Mouse (Mus musculus): ENCODE measurements at regions not wholly inside any gene's neighbourhood (a gene's known extent, or its start where the extent isn't known, plus 50 kb on each side); places are given as distances from the start of the nearest gene placed in this dataset.

DNA sequence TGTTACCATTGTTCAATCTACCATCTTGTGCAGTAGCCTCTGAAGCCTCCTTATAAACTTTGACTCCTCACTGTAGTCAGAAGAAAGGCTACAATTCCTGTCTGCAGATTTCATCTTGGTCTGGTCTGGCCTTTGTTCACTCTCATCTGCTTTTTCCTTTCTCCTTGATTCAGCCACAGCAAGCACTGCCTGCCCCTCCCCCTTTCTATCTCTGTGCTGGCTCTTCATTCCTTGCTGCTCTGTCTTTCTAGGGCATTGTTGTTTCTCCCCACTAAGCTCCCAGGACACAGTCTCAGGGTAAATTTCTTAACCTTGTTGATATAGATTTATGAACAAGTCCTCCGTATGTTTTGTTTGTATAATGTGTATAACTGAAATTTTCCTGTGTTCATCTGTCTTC is 62.3 kb upstream of the Gprin3 start:
- WGBS (ENCODE audit: insufficient replicate concordance) = 60% methylated on average over 1 of the region's 1 CpGs

DNA sequence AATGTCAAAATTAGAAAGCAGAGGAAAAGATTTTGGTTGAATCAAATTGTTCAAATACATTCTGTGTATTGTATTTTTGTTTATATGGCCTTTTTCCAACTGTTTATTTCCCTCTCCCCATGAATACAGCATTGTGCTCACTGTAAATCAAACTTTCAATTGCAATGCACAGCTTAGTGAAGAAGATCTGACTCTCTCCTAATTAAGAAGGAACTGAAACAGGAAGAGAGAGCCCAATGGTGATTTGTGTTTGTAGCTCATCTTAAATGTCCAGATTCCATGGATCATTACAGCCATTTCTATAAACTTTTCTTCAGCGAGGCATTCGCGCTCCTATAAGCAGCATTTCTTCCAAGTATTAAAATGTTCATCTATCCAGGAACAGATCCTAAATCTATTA is 57.9 kb upstream of the Gprin3 start:
- H3K27me3 ChIP-seq (ENCODE audit: control insufficient read depth, insufficient read depth, low read depth, low read length) = no peaks in the 10 kb centered on the region
- 80% methylated on average over 3 of the region's 3 CpGs for WGBS (ENCODE audit: insufficient replicate concordance)
- no peak overlapping the region for H3K4me3 ChIP-seq (ENCODE audit: low read depth, low read length)
- no peaks in the 10 kb centered on the region for H3K9me3 ChIP-seq (replicated peaks; ENCODE audit: control insufficient read depth, low read length)
- ATAC-seq (ENCODE audit: low read depth) = no peak
- H3K4me1 ChIP-seq (ENCODE audit: control insufficient read depth, low read depth, low read length) = no peaks in the 10 kb centered on the region
- no peak overlapping the region for H3K9ac ChIP-seq (ENCODE audit: low read depth, low read length)
- H3K4me2 ChIP-seq (ENCODE audit: low read depth, low read length) = no peak overlapping the region
- H3K36me3 ChIP-seq (ENCODE audit: control insufficient read depth, insufficient read depth) = no peaks in the 10 kb centered on the region
- no peak overlapping the region for H3K27ac ChIP-seq (ENCODE audit: low read length)

More for the DNA sequence above, 62.3 kb upstream of the Gprin3 start:
- Histone ChIP-seq H3K27ac (ENCODE audit: low read length) (no peak overlapping the region), H3K9me3 (replicated peaks; ENCODE audit: control insufficient read depth, low read length) (no peaks in the 10 kb centered on the region), H3K4me3 (ENCODE audit: low read depth, low read length) (no peak overlapping the region), H3K27me3 (ENCODE audit: control insufficient read depth, insufficient read depth, low read depth, low read length) (no peaks in the 10 kb centered on the region), H3K9ac (ENCODE audit: low read depth, low read length) (no peak overlapping the region), H3K4me2 (ENCODE audit: low read depth, low read length) (no peak overlapping the region), H3K36me3 (ENCODE audit: control insufficient read depth, insufficient read depth) (no peaks in the 10 kb centered on the region), H3K4me1 (ENCODE audit: control insufficient read depth, low read depth, low read length) (no peaks in the 10 kb centered on the region)
- ATAC-seq (ENCODE audit: low read depth) = no peak

DNA sequence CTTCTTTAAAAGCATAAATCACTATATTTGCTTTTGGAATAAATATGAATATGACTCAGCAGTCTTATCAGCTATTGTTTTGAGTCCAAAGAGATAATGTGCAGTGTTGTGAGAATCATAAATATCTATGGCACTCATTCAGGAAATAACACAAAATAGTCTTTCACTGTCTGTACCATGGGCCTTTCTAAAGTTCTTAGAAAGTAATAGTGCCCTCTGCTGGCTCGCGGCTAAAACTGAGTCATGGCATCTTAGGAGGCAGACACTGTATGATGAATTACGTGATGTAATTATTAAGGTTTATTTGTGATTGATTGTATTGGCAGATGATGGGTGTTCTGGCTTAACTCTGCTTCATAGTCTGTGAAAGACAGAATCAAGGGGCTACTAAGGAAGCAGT is 57.5 kb upstream of the Gprin3 start:
- Histone ChIP-seq H3K4me1 (ENCODE audit: control insufficient read depth, low read depth, low read length) (no peaks in the 10 kb centered on the region), H3K27ac (ENCODE audit: low read length) (no peak overlapping the region), H3K4me2 (ENCODE audit: low read depth, low read length) (no peak overlapping the region), H3K9me3 (replicated peaks; ENCODE audit: control insufficient read depth, low read length) (no peaks in the 10 kb centered on the region), H3K9ac (ENCODE audit: low read depth, low read length) (no peak overlapping the region), H3K36me3 (ENCODE audit: control insufficient read depth, insufficient read depth) (no peaks in the 10 kb centered on the region), H3K4me3 (ENCODE audit: low read depth, low read length) (no peak overlapping the region), H3K27me3 (ENCODE audit: control insufficient read depth, insufficient read depth, low read depth, low read length) (no peaks in the 10 kb centered on the region)
- WGBS (ENCODE audit: insufficient replicate concordance) = 9% methylated on average over 3 of the region's 3 CpGs
- ATAC-seq (ENCODE audit: low read depth) = no peak

Measured in liver, embryonic 16.5 days (tissue).